ENCODE assay signal across 9 mouse cellular contexts in the genomic region with DNA sequence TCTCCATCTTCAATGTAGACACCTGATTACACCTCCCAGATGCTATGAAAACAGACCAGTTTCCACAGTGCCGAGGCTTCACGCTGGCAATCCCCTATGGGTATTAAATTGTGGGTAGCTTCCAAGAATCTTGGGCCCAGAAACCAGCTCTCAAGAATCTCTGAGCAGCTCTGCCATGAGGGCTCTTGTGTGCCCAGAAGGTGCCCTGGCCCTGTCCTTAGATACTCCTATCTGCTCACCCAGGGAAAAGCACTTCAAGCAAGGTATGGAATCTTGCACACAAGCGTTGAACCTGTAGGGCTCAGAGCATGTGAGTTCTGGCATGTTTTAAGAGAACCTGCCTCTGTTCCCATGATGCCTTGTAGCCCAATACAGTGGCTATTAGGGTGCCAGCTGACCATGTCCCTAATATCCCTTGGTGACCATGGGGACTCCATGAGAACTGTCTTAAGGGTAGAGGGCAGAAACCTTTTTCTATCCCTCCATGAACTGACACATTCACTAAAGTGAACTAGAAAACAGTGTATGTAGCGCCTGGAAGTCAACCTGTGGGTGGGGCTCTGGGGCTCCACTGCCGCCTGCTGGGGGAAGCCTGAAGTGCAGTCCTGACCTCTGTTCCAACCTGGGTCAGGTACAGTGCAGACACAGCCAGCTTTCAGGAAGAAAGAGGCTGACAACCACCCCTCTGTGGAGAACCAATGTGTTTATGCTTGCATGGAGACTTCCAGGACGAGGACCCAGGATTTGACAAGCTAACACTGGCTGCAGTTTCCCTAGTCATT. TPM values are rescaled to one million over a fixed set of nuclear protein-coding genes. Genes with fewer than 3 reads are reported as not detected.
DNase-seq lines count a peak whose midpoint lies in the region; ATAC-seq lines count a peak whose summit lies in the region.
"Had no signal": no experiment of that assay in that cellular context is flagged by ENCODE, and none has a peak within 500 bp of the region (broad histone marks: within the 10 kb centered on the region; RNA-seq: fewer than 3 reads in every experiment).

No protein-coding gene starts in this region.

- no peak overlapping the region for H3K4me2 ChIP-seq in forebrain, embryonic 14.5 days (ENCODE audit: low read length)
- no peak overlapping the region for H3K4me2 ChIP-seq in forebrain, embryonic 15.5 days (replicated peaks)
- H3K4me2 ChIP-seq: limb, embryonic 15.5 days had no signal

- no peaks in the 10 kb centered on the region for H3K27me3 ChIP-seq in forebrain, embryonic 14.5 days (replicated peaks; ENCODE audit: control insufficient read depth, insufficient read depth, low read length)
- no peaks in the 10 kb centered on the region for H3K27me3 ChIP-seq in forebrain, embryonic 15.5 days
- H3K27me3 ChIP-seq: limb, embryonic 15.5 days had no signal

- H3K4me3 ChIP-seq in forebrain, embryonic 14.5 days (ENCODE audit: low read depth, low read length), result no peak overlapping the region
- no peak overlapping the region for H3K4me3 ChIP-seq in forebrain, embryonic 15.5 days
- H3K4me3 ChIP-seq: limb, embryonic 15.5 days had no signal

- no peaks in the 10 kb centered on the region for H3K4me1 ChIP-seq in forebrain, embryonic 14.5 days (ENCODE audit: control insufficient read depth, insufficient read depth, low read length)
- no peaks in the 10 kb centered on the region for H3K4me1 ChIP-seq in forebrain, embryonic 15.5 days
- H3K4me1 ChIP-seq: limb, embryonic 15.5 days had no signal

- DNase-seq in forebrain, embryonic 14.5 days (ENCODE audit: low spot score), result peak; percentile 42
- DNase-seq in B cell, adult 2 months, result peak; percentile 88 to 89
- DNase-seq in adrenal gland, postnatal 36 days, result peak; percentile 67 to 80
- peak; percentile 15 for DNase-seq in fibroblast of lung, adult 2 months (ENCODE audit: low read depth)
- DNase-seq in kidney, postnatal 10 days, result peak; percentile 82
- peak; percentile 65 to 82 for DNase-seq in lung, postnatal 4 days
- DNase-seq in spleen, postnatal 14 days (ENCODE audit: low spot score in 2 of 2), result peak; percentile 58 to 75

- no peak overlapping the region for H3K9ac ChIP-seq in forebrain, embryonic 14.5 days (ENCODE audit: low read length)
- no peak overlapping the region for H3K9ac ChIP-seq in forebrain, embryonic 15.5 days (replicated peaks)
- H3K9ac ChIP-seq: limb, embryonic 15.5 days had no signal

- no peaks in the 10 kb centered on the region for H3K9me3 ChIP-seq in forebrain, embryonic 14.5 days (replicated peaks; ENCODE audit: control insufficient read depth, low read length)
- H3K9me3 ChIP-seq in forebrain, embryonic 15.5 days, result no peaks in the 10 kb centered on the region
- H3K9me3 ChIP-seq: limb, embryonic 15.5 days had no signal

- no peak for ATAC-seq in forebrain, embryonic 14.5 days
- ATAC-seq in forebrain, embryonic 15.5 days (replicated peaks), result no peak

- peaks cover 13% of the 10 kb centered on the region for H3K36me3 ChIP-seq in forebrain, embryonic 14.5 days (ENCODE audit: control insufficient read depth, insufficient read depth, low read length)
- H3K36me3 ChIP-seq in forebrain, embryonic 15.5 days, result 0 out of 2 replicates have a peak, but pooled peaks cover 2% of the 10 kb centered on the region

- H3K27ac ChIP-seq in forebrain, embryonic 14.5 days (ENCODE audit: low read depth, low read length), result no peak overlapping the region
- no peak overlapping the region for H3K27ac ChIP-seq in forebrain, embryonic 15.5 days (replicated peaks)
- H3K27ac ChIP-seq: limb, embryonic 15.5 days had no signal

- WGBS in forebrain, embryonic 14.5 days, result 54% methylated on average over 6 of the region's 6 CpGs
- 46% methylated on average over 6 of the region's 6 CpGs for WGBS in forebrain, embryonic 15.5 days

RNA-seq across cellular contexts. Expression of gene Slc45a1, which starts 25.8 kb away (rescaled TPM):
- polyA plus RNA-seq in forebrain, embryonic 14.5 days (2014; fragmentation: Nextera tagmentation; extraction: Ambion mirVana), result 13.1 and 15.9 TPM in 2 replicates
- 16.7 and 19.0 TPM in 2 replicates for polyA plus RNA-seq in forebrain, embryonic 15.5 days (2015; fragmentation: Nextera tagmentation; extraction: Ambion mirVana)
- total RNA-seq in adrenal gland, postnatal 36 days (2021), result under 1 TPM; 0.73 to 0.79 TPM

Comparison
In these comparisons a context has a peak if more than half of its experiments do, and no peak if none do; other contexts are left out.
1. DNase-seq: peak in every context shown above with its lines; median percentile 88 in B cell, adult 2 months; 82 in kidney, postnatal 10 days; 74 in adrenal gland, postnatal 36 days; 74 in lung, postnatal 4 days; 66 in spleen, postnatal 14 days; 42 in forebrain, embryonic 14.5 days; 15 in fibroblast of lung, adult 2 months.